Mouse (Mus musculus): ENCODE measurements around the gene Tiam1.

GRCm38 (mm10) chr16:89796566-89796965, 347.0 kb downstream of the Tiam1 start:
- peak; percentile 10; the same call in 1 of the 2 replicates for TF ChIP-seq CTCF (IDR thresholded peaks at IDR 0.05; ENCODE audit: low read depth, low read length)
- TF ChIP-seq POLR2A (IDR thresholded peaks at IDR 0.05; ENCODE audit: extremely low read depth, insufficient read depth, low read length): no peak
